Mouse (Mus musculus): ENCODE data around the gene Cbl. TPM values are rescaled to one million over a fixed set of nuclear protein-coding genes. Genes with fewer than 3 reads are reported as not detected.

Cbl gene
- total RNA-seq, 2 experiments from 2014 or later: 61.7 to 66.5 TPM

- no peak for DNase-seq (ENCODE audit: low spot score in 2 of 2)
- no peak overlapping the region for H3K4me3 ChIP-seq
- no peak for TF ChIP-seq CTCF (conservative IDR thresholded peaks at IDR 0.05)
- no peak overlapping the region for H3K27ac ChIP-seq
Observed at GRCm38 (mm10) chr9:44194000-44194399, 39.8 kb downstream of the Cbl start.

DNA sequence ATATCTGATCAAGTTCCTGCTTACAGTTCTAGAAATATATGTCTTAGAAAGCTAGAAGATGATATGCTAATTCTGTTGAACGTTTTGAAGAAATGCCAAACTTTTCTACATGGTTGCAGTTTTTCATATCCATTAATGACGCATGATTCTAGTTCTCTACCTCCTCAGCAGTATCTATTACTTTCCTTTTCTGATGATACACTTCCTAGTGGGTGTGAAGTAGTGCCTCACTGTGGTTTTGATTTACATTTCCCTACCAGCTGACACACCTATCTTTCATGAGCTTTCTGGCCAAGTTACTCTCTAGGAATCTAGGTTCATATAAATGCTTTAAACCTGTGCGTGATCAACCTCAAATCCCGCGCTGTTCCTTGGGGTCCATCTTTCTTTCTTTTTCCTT lies 41.1 kb downstream of the Cbl start:
- no peak for DNase-seq (ENCODE audit: low spot score in 2 of 2)
- no peak overlapping the region for H3K4me3 ChIP-seq
- no peak for TF ChIP-seq CTCF (conservative IDR thresholded peaks at IDR 0.05)
- no peak overlapping the region for H3K27ac ChIP-seq

- no peak overlapping the region for H3K4me3 ChIP-seq
- H3K27ac ChIP-seq: no peak overlapping the region
- no peak for DNase-seq (ENCODE audit: low spot score in 2 of 2)
- no peak for TF ChIP-seq CTCF (conservative IDR thresholded peaks at IDR 0.05)
Observed at GRCm38 (mm10) chr9:44192312-44192711, 41.5 kb downstream of the Cbl start.

- H3K4me3 ChIP-seq: no peak overlapping the region
- no peak for DNase-seq (ENCODE audit: low spot score in 2 of 2)
- TF ChIP-seq CTCF (conservative IDR thresholded peaks at IDR 0.05): no peak
- H3K27ac ChIP-seq: peak overlapping the region; percentile 56; the same call in 1 of the 2 replicates
Observed at GRCm38 (mm10) chr9:44191166-44191565, 42.7 kb downstream of the Cbl start.

- peak in 1 of 2 experiments; percentile 7 for DNase-seq (ENCODE audit: low spot score in 2 of 2)
- H3K4me3 ChIP-seq: peak overlapping the region; percentile 8
- no peak for TF ChIP-seq CTCF (conservative IDR thresholded peaks at IDR 0.05)
- peak overlapping the region; percentile 34 for H3K27ac ChIP-seq
Observed at GRCm38 (mm10) chr9:44188223-44188622, 45.6 kb downstream of the Cbl start.

GRCm38 (mm10) chr9:44182260-44182659 lies 51.6 kb downstream of the Cbl start:
- no peak overlapping the region; the same call in 1 of the 2 replicates for H3K27ac ChIP-seq
- peak; percentile 71 for TF ChIP-seq CTCF (conservative IDR thresholded peaks at IDR 0.05)
- no peak overlapping the region for H3K4me3 ChIP-seq
- DNase-seq (ENCODE audit: low spot score in 2 of 2): no peak

DNA sequence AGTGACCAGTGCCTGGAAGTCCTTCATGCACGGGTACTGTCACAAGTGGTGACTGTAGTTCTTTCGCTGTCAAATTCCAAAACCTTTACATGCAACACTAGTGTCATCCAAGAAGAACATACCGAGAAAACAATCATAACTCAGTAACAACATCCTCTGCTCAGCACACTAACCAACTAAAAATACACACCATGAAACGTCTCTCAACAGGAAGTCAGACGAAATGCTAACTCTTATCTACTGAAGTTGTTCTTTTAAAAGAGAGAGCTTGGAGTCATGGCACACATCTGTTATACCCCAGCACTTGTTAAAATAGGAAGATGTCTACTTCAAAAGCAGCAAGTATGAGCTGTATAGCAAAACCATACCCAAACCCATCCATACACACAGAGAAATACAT lies 52.3 kb downstream of the Cbl start:
- Histone ChIP-seq H3K27ac (no peak overlapping the region; the same call in 1 of the 2 replicates), H3K4me3 (no peak overlapping the region)
- no peak for DNase-seq (ENCODE audit: low spot score in 2 of 2)
- TF ChIP-seq CTCF (conservative IDR thresholded peaks at IDR 0.05): no peak

DNA sequence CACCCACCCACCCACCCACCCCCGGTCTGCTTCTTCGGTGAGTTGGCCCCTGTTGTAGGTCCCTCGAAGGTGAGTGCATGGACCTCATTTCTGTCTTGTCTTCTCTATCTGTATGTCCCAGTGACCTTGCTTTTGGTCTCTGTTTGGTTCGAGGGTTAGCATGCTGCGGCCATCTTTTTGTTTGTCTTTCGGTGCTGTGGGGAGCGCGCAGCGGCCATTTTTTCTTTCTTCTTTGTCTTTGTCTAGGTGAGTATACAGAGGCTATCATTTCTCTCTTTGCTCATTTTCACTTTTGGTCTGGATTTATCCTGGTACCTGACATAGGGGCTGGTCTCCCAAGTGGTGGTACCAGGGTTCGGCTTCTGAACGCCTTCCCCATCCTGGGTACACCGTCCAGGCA lies 55.0 kb downstream of the Cbl start:
- Histone ChIP-seq H3K4me3 (no peak overlapping the region), H3K27ac (no peak overlapping the region)
- TF ChIP-seq CTCF (conservative IDR thresholded peaks at IDR 0.05): no peak

DNA sequence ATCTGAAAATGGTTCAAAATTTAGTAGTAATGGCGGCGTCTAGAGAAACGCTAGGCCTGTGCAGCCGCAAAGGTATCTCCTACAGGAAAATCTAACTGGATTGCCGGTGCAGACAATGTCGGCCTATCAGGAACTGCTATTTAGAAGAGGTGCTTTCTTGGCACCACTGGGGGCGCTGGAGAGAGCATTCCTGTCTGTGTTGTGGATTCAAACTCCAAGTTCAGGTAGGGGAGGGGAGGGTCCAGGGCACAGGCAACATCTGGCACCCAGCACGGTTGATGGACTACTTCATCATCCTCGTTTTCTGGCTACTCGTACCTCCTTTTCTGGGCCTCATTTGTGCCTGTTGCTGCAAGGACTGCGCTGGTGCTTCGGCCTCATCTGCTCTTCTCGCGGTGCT lies 55.5 kb downstream of the Cbl start:
- DNase-seq (ENCODE audit: low spot score in 2 of 2): no peak
- Histone ChIP-seq H3K4me3 (no peak overlapping the region), H3K27ac (no peak overlapping the region)
- peak; percentile 68 for TF ChIP-seq CTCF (conservative IDR thresholded peaks at IDR 0.05)

More for the DNA sequence above, 55.0 kb downstream of the Cbl start:
- DNase-seq (ENCODE audit: low spot score in 2 of 2): no peak

DNA sequence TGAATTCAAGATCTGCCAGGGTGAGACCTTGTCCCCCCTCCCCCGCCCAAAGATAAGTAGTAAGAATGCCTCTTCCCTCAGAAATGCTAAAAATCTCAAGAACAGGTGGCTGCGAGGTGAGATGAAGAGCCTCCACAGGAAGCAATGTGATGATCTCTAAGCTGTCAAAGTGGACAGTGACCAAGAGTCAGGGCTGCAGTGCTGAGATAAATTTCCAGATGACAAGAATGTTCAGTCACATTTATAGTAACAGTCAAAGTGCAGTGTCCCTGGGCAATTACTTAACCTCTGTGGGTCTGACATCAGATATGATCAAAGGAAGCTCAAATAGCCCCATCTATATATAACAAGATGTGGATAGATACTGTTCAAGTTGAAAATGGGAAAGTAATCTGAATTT lies 56.4 kb downstream of the Cbl start:
- DNase-seq (ENCODE audit: low spot score in 2 of 2): no peak

DNA sequence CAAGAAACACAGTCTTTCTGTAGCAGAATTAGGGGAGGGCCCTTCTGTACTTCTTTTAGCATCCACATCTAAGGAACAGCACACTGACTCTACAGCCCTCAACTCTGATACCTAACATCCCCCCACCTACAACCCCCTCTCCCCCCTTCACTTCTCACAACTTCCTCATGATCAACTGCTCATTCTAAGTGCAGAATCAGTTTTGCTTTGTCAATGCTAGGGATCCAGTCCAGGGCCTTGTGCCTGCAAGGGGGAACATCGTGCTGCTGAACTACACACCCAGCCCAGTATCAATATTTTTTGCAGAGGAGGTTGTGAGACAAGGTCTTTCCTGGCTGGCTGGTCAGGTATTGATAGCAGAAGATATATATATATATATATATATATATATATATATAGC lies 57.9 kb downstream of the Cbl start:
- no peak for TF ChIP-seq CTCF (conservative IDR thresholded peaks at IDR 0.05)
- Histone ChIP-seq H3K4me3 (no peak overlapping the region), H3K27ac (no peak overlapping the region)
- DNase-seq (ENCODE audit: low spot score in 2 of 2): no peak

More for the DNA sequence above, 56.4 kb downstream of the Cbl start:
- Histone ChIP-seq H3K4me3 (no peak overlapping the region), H3K27ac (no peak overlapping the region)
- TF ChIP-seq CTCF (conservative IDR thresholded peaks at IDR 0.05): no peak

DNA sequence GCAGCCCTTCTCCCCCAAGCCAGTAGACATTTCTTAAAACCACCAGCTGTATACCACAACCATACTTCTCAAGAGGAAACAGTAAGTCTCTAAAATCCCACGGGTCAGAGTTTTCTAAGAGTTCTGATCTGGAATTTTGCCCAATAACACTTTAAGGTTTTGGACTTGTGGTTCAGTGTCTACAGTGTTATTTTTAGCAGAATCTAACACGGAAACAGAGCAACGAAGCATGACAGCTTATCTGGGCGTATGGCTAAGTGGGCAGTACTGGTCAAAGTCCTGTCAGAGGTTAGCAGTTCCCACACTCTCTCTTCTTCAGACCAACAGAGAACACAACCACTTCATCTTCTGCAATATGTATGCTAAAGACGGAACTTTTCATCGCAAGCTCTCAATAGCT lies 58.3 kb downstream of the Cbl start:
- DNase-seq (ENCODE audit: low spot score in 2 of 2): no peak
- no peak overlapping the region for H3K4me3 ChIP-seq
- TF ChIP-seq CTCF (conservative IDR thresholded peaks at IDR 0.05): no peak
- H3K27ac ChIP-seq: no peak overlapping the region

DNA sequence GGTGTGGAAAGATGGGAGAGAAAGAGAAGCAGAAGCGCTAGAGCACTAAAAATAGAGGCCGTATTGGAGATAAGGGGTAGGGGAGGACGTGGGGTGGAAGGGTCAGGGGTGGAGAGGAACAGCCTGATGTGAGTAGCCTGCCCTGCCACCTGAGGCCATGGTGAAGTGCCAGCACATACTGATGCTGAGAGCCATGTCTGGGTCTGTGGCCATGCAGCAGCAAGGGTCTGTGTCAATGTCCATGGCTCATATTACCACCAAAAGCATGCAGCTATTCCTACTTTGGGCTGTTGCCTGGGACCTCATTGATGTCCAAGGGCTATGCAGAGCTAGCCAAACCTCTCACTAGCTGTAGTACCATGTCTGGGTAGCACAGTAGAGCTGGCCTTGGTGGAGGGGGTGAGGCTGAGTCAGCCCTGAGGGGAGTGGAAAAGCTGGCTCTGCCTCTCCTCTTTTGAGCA lies 63.1 kb downstream of the Cbl start:
- no peak for DNase-seq (ENCODE audit: low spot score in 2 of 2)
- no peak overlapping the region for H3K4me3 ChIP-seq
- TF ChIP-seq CTCF (conservative IDR thresholded peaks at IDR 0.05): no peak
- peak overlapping the region; percentile 66; the same call in 1 of the 2 replicates for H3K27ac ChIP-seq

DNA sequence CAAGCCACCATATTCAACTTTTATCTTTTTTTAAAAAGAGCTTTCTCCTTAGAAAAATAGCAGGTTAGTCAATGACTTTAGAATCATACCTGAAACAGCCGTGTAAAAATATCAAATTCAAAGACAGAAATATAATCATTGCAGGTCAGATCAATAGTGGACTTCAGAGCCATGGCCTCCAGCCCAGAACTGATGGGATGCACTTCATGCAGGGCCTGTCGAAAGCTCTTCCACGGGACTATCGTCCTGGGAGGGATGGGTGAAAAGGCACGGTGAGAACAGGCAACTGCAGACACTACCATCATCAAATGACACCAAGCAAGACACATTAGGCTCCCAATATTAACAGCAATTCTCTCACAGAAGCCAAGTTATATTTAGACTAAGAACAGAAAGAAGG lies 64.9 kb downstream of the Cbl start:
- no peak for TF ChIP-seq CTCF (conservative IDR thresholded peaks at IDR 0.05)
- DNase-seq (ENCODE audit: low spot score in 2 of 2): no peak
- H3K4me3 ChIP-seq: no peak overlapping the region
- H3K27ac ChIP-seq: no peak overlapping the region; the same call in 1 of the 2 replicates

GRCm38 (mm10) chr9:44159886-44160285 lies 74.0 kb downstream of the Cbl start:
- Histone ChIP-seq H3K27ac (no peak overlapping the region), H3K4me3 (no peak overlapping the region)
- no peak for TF ChIP-seq CTCF (conservative IDR thresholded peaks at IDR 0.05)
- DNase-seq (ENCODE audit: low spot score in 2 of 2): no peak

Data from layer of hippocampus, adult 2 months (tissue).